Mouse (Mus musculus) myocyte (in vitro differentiated cells): ENCODE results near the gene Iqub. TPM values are rescaled to one million over a fixed set of nuclear protein-coding genes. Genes with fewer than 3 reads are reported as not detected.

ENCODE experiments used
- H3K27me3 ChIP-seq: one replicate; pipeline ENCODE4 v1.6.1; 2011; ENCODE audit not compliant: control insufficient read depth, insufficient read depth, insufficient read length
- H3K36me3 ChIP-seq: one replicate; pipeline ENCODE4 v1.6.1; 2011; ENCODE audit not compliant: control insufficient read depth, insufficient read depth
- H3K4me2 ChIP-seq: one replicate; pipeline ENCODE4 v1.6.1; 2011; ENCODE audit warnings: low read depth, control low read depth
- H3K4me3 ChIP-seq: one replicate; pipeline ENCODE4 v1.5.1; 2011; ENCODE audit warnings: mild to moderate bottlenecking, control low read depth, moderate library complexity
- H3K79me2 ChIP-seq: one replicate; pipeline ENCODE4 v1.6.1; 2011; ENCODE audit not compliant: control insufficient read depth, insufficient read depth
- H3ac ChIP-seq: one replicate; pipeline ENCODE4 v1.6.1; 2011; ENCODE audit not compliant: control insufficient read depth, insufficient read length
- CEBPB ChIP-seq: IDR thresholded peaks from 2 replicates; pipeline ENCODE4 v1.6.1; 2011; ENCODE audit warnings: mild to moderate bottlenecking, moderate library complexity; ENCODE audit not compliant: poor library complexity, insufficient read depth, severe bottlenecking
- E2F4 ChIP-seq: IDR thresholded peaks from one replicate; pipeline ENCODE4 v1.6.1; 2011; ENCODE audit warnings: mild to moderate bottlenecking, control low read depth, moderate library complexity; ENCODE audit not compliant: insufficient read depth
- MAX ChIP-seq: IDR thresholded peaks from one replicate; pipeline ENCODE4 v1.6.1; 2011; ENCODE audit warnings: low read depth, mild to moderate bottlenecking, control low read depth
- MYOD1 ChIP-seq, 3 experiments: IDR thresholded peaks; one replicate each; pipeline ENCODE4 v1.6.1; 2011; ENCODE audit warnings: control low read depth in 2 of 3, low read depth in 2 of 3, mild to moderate bottlenecking in 2 of 3, moderate library complexity in 1 of 3; ENCODE audit not compliant: insufficient read length in 2 of 3, control insufficient read depth in 1 of 3
- MYOG ChIP-seq, 3 experiments: IDR thresholded peaks; one replicate each; pipeline ENCODE4 v1.6.1; 2011; ENCODE audit warnings: control low read depth in 2 of 3, low read depth in 2 of 3, mild to moderate bottlenecking in 2 of 3; ENCODE audit not compliant: insufficient read length in 2 of 3, control insufficient read depth in 1 of 3, insufficient read depth in 1 of 3
- POLR2A ChIP-seq: IDR thresholded peaks from one replicate; pipeline ENCODE4 v1.6.1; 2011; ENCODE audit warnings: low read depth, mild to moderate bottlenecking, control low read depth, moderate library complexity; ENCODE audit not compliant: insufficient read length
- POLR2AphosphoS2 ChIP-seq: IDR thresholded peaks from one replicate; pipeline ENCODE4 v1.6.1; 2011; ENCODE audit warnings: low read depth, control low read depth; ENCODE audit not compliant: insufficient read length
- REST ChIP-seq: IDR thresholded peaks from one replicate; pipeline ENCODE4 v1.6.1; 2011; ENCODE audit warnings: mild to moderate bottlenecking, control low read depth, moderate library complexity; ENCODE audit not compliant: insufficient read depth, insufficient read length
- SRF ChIP-seq: IDR thresholded peaks from one replicate; pipeline ENCODE4 v1.6.1; 2011; ENCODE audit warnings: low read depth; ENCODE audit not compliant: control insufficient read depth, insufficient read length
- TCF12 ChIP-seq: IDR thresholded peaks from one replicate; pipeline ENCODE4 v1.6.1; 2011; ENCODE audit warnings: mild to moderate bottlenecking, control low read depth; ENCODE audit not compliant: poor library complexity, insufficient read depth, severe bottlenecking
- TCF3 ChIP-seq: IDR thresholded peaks from one replicate; pipeline ENCODE4 v1.6.1; 2011; ENCODE audit warnings: low read depth, control low read depth; ENCODE audit not compliant: insufficient read length
- USF1 ChIP-seq: IDR thresholded peaks from one replicate; pipeline ENCODE4 v1.6.1; 2011; ENCODE audit warnings: low read depth, mild to moderate bottlenecking, control low read depth, moderate library complexity
- polyA plus RNA-seq: library from polyadenylated mRNA; unstranded; fragments of >200 nt; fragmentation: generic; extraction: Trizol; gene quantifications from one replicate; pipeline ENCODE4 v1.2.1, GENCODE M21; 2012; ENCODE audit warnings: missing spikeins

Gene Iqub
- polyA plus RNA-seq, 1 experiment: not detected

- Histone ChIP-seq H3K27me3 (no peaks in the 10 kb centered on the region), H3ac (no peak overlapping the region), H3K4me3 (no peak overlapping the region), H3K79me2 (no peaks in the 10 kb centered on the region), H3K36me3 (no peaks in the 10 kb centered on the region), H3K4me2 (no peak overlapping the region)
- TF ChIP-seq SRF (no peak), CEBPB (no peak), POLR2AphosphoS2 (no peak), MAX (no peak)
Observed at GRCm38 (mm10) chr6:24538435-24538834, 23.6 kb upstream of the Iqub start.

- no peak for TF ChIP-seq SRF
- no peak for TF ChIP-seq MYOG (IDR thresholded peaks at IDR 0.05; ENCODE audit: control insufficient read depth in 1 of 3, insufficient read depth in 1 of 3, insufficient read length in 2 of 3, low read depth in 2 of 3)
- TF ChIP-seq TCF3: no peak
- no peak for TF ChIP-seq MYOD1 (IDR thresholded peaks at IDR 0.05; ENCODE audit: control insufficient read depth in 1 of 3, insufficient read length in 2 of 3, low read depth in 2 of 3)
- TF ChIP-seq TCF12: no peak
- TF ChIP-seq POLR2A: no peak
- TF ChIP-seq E2F4: no peak
- TF ChIP-seq REST: no peak
- no peak for TF ChIP-seq MAX
- no peak for TF ChIP-seq POLR2AphosphoS2
- no peak for TF ChIP-seq CEBPB
- no peak for TF ChIP-seq USF1
- H3K79me2 ChIP-seq: no peaks in the 10 kb centered on the region
- H3ac ChIP-seq: no peak overlapping the region
- H3K27me3 ChIP-seq: no peaks in the 10 kb centered on the region
- no peak overlapping the region for H3K4me3 ChIP-seq
- H3K4me2 ChIP-seq: no peak overlapping the region
- no peaks in the 10 kb centered on the region for H3K36me3 ChIP-seq
Observed at GRCm38 (mm10) chr6:24532804-24533203, 17.9 kb upstream of the Iqub start.

- H3K79me2 ChIP-seq: peaks cover 9% of the 10 kb centered on the region
- no peaks in the 10 kb centered on the region for H3K36me3 ChIP-seq
- no peak overlapping the region for H3K4me3 ChIP-seq
- peak overlapping the region; percentile 28 for H3K4me2 ChIP-seq
- H3ac ChIP-seq: no peak overlapping the region
- TF ChIP-seq SRF: no peak
- no peak for TF ChIP-seq E2F4
- no peak for TF ChIP-seq MYOG (IDR thresholded peaks at IDR 0.05; ENCODE audit: control insufficient read depth in 1 of 3, insufficient read depth in 1 of 3, insufficient read length in 2 of 3, low read depth in 2 of 3)
- no peak for TF ChIP-seq POLR2A
- TF ChIP-seq MYOD1 (IDR thresholded peaks at IDR 0.05; ENCODE audit: control insufficient read depth in 1 of 3, insufficient read length in 2 of 3, low read depth in 2 of 3): no peak
- no peak for TF ChIP-seq MAX
- no peak for TF ChIP-seq TCF3
- TF ChIP-seq TCF12: no peak
- no peak for TF ChIP-seq CEBPB
- no peak for TF ChIP-seq USF1
- no peak for TF ChIP-seq REST
- no peak for TF ChIP-seq POLR2AphosphoS2
- H3K27me3 ChIP-seq: no peaks in the 10 kb centered on the region
Observed at GRCm38 (mm10) chr6:24530711-24531420, 16.0 kb upstream of the Iqub start.

- Histone ChIP-seq H3K4me3 (no peak overlapping the region), H3K79me2 (peaks cover 9% of the 10 kb centered on the region), H3K27me3 (no peaks in the 10 kb centered on the region), H3K36me3 (no peaks in the 10 kb centered on the region), H3K4me2 (peak overlapping the region; percentile 28), H3ac (no peak overlapping the region)
- TF ChIP-seq CEBPB (no peak), MAX (no peak), MYOG (IDR thresholded peaks at IDR 0.05; ENCODE audit: control insufficient read depth in 1 of 3, insufficient read depth in 1 of 3, insufficient read length in 2 of 3, low read depth in 2 of 3) (no peak), USF1 (no peak), REST (no peak), POLR2AphosphoS2 (no peak), E2F4 (no peak), TCF3 (no peak), SRF (no peak), POLR2A (no peak)
Observed at GRCm38 (mm10) chr6:24530166-24530565, 15.3 kb upstream of the Iqub start.

- H3K79me2 ChIP-seq: peaks cover 17% of the 10 kb centered on the region
- peak within 1 kb of the TSS; percentile 87 for H3K4me3 ChIP-seq
- peak within 1 kb of the TSS; percentile 17 for H3ac ChIP-seq
- no peaks in the 10 kb centered on the region for H3K27me3 ChIP-seq
- TF ChIP-seq MAX (no peak), POLR2AphosphoS2 (no peak), TCF3 (no peak), POLR2A (no peak), TCF12 (no peak), CEBPB (no peak), SRF (no peak), USF1 (no peak), MYOD1 (IDR thresholded peaks at IDR 0.05; ENCODE audit: control insufficient read depth in 1 of 3, insufficient read length in 2 of 3, low read depth in 2 of 3) (no peak), MYOG (IDR thresholded peaks at IDR 0.05; ENCODE audit: control insufficient read depth in 1 of 3, insufficient read depth in 1 of 3, insufficient read length in 2 of 3, low read depth in 2 of 3) (no peak), REST (no peak), E2F4 (no peak)
- peak within 1 kb of the TSS; percentile 90 for H3K4me2 ChIP-seq
- H3K36me3 ChIP-seq: no peaks in the 10 kb centered on the region
Observed at GRCm38 (mm10) chr6:24528064-24528243, 13.1 kb upstream of the Iqub start, which contains the start of gene Asb15. Asb15 (plus strand) TSS chr6:24528144.
